Mouse (Mus musculus): ENCODE measurements around the gene Trpm8. TPM values are rescaled to one million over a fixed set of nuclear protein-coding genes. Genes with fewer than 3 reads are reported as not detected.

The Trpm8 gene
- polyA plus RNA-seq, 1 experiment from 2014 or later: not detected

GRCm38 (mm10) chr1:88288789-88289127 lies 11.3 kb downstream of the Trpm8 start:
- no peaks in the 10 kb centered on the region for H3K36me3 ChIP-seq
- WGBS: 75% methylated on average over 3 of the region's 3 CpGs
- H3K4me2 ChIP-seq (replicated peaks): no peak overlapping the region
- H3K4me3 ChIP-seq: no peak overlapping the region
- H3K4me1 ChIP-seq: no peaks in the 10 kb centered on the region
- H3K27me3 ChIP-seq: no peaks in the 10 kb centered on the region
- H3K9me3 ChIP-seq: peaks cover 70% of the 10 kb centered on the region
- H3K27ac ChIP-seq: no peak overlapping the region
- H3K9ac ChIP-seq: no peak overlapping the region
- no peak for ATAC-seq (ENCODE audit: insufficient number of reproducible peaks, insufficient read depth, low FRiP score, low TSS enrichment)

- Histone ChIP-seq H3K4me2 (replicated peaks) (no peak overlapping the region), H3K4me1 (no peaks in the 10 kb centered on the region), H3K27ac (no peak overlapping the region), H3K9ac (no peak overlapping the region), H3K9me3 (peaks cover 66% of the 10 kb centered on the region), H3K36me3 (no peaks in the 10 kb centered on the region), H3K4me3 (no peak overlapping the region), H3K27me3 (no peaks in the 10 kb centered on the region)
- ATAC-seq (ENCODE audit: insufficient number of reproducible peaks, insufficient read depth, low FRiP score, low TSS enrichment): no peak
- 44% methylated on average over 2 of the region's 2 CpGs for WGBS
Observed at GRCm38 (mm10) chr1:88289152-88289551, 11.7 kb downstream of the Trpm8 start.

- 41% methylated on average over 4 of the region's 4 CpGs for WGBS
- H3K4me1 ChIP-seq: no peaks in the 10 kb centered on the region
- no peak overlapping the region for H3K4me2 ChIP-seq (replicated peaks)
- no peak overlapping the region for H3K9ac ChIP-seq
- H3K27ac ChIP-seq: no peak overlapping the region
- no peak for ATAC-seq (ENCODE audit: insufficient number of reproducible peaks, insufficient read depth, low FRiP score, low TSS enrichment)
- no peaks in the 10 kb centered on the region for H3K36me3 ChIP-seq
- no peaks in the 10 kb centered on the region for H3K27me3 ChIP-seq
- H3K9me3 ChIP-seq: peaks cover 64% of the 10 kb centered on the region
- no peak overlapping the region for H3K4me3 ChIP-seq
Observed at GRCm38 (mm10) chr1:88289917-88290316, 12.5 kb downstream of the Trpm8 start.

GRCm38 (mm10) chr1:88290511-88290910 lies 13.1 kb downstream of the Trpm8 start:
- no peaks in the 10 kb centered on the region for H3K36me3 ChIP-seq
- H3K9ac ChIP-seq: no peak overlapping the region
- H3K4me2 ChIP-seq (replicated peaks): no peak overlapping the region
- no peak overlapping the region for H3K27ac ChIP-seq
- H3K4me3 ChIP-seq: no peak overlapping the region
- H3K4me1 ChIP-seq: no peaks in the 10 kb centered on the region
- 67% methylated on average over 1 of the region's 1 CpGs for WGBS
- peaks cover 60% of the 10 kb centered on the region for H3K9me3 ChIP-seq
- ATAC-seq (ENCODE audit: insufficient number of reproducible peaks, insufficient read depth, low FRiP score, low TSS enrichment): no peak
- no peaks in the 10 kb centered on the region for H3K27me3 ChIP-seq

- Histone ChIP-seq H3K9me3 (peaks cover 57% of the 10 kb centered on the region), H3K27ac (no peak overlapping the region), H3K4me2 (replicated peaks) (no peak overlapping the region), H3K27me3 (no peaks in the 10 kb centered on the region), H3K4me1 (no peaks in the 10 kb centered on the region), H3K9ac (no peak overlapping the region), H3K36me3 (no peaks in the 10 kb centered on the region), H3K4me3 (no peak overlapping the region)
- ATAC-seq (ENCODE audit: insufficient number of reproducible peaks, insufficient read depth, low FRiP score, low TSS enrichment): no peak
- 60% methylated on average over 3 of the region's 3 CpGs for WGBS
Observed at GRCm38 (mm10) chr1:88291409-88292005, 14.0 kb downstream of the Trpm8 start.

- no peak for ATAC-seq (ENCODE audit: insufficient number of reproducible peaks, insufficient read depth, low FRiP score, low TSS enrichment)
- no peak overlapping the region for H3K4me2 ChIP-seq (replicated peaks)
- WGBS: 52% methylated on average over 2 of the region's 2 CpGs
Observed at GRCm38 (mm10) chr1:88292057-88292456, 14.6 kb downstream of the Trpm8 start.

GRCm38 (mm10) chr1:88294650-88295049 lies 17.2 kb downstream of the Trpm8 start:
- no peak overlapping the region for H3K4me3 ChIP-seq
- H3K9ac ChIP-seq: no peak overlapping the region
- H3K27ac ChIP-seq: no peak overlapping the region
- H3K27me3 ChIP-seq: no peaks in the 10 kb centered on the region
- H3K36me3 ChIP-seq: no peaks in the 10 kb centered on the region
- no peak for ATAC-seq (ENCODE audit: insufficient number of reproducible peaks, insufficient read depth, low FRiP score, low TSS enrichment)
- H3K4me1 ChIP-seq: no peaks in the 10 kb centered on the region
- 21% methylated on average over 1 of the region's 1 CpGs for WGBS
- peaks cover 56% of the 10 kb centered on the region for H3K9me3 ChIP-seq
- no peak overlapping the region for H3K4me2 ChIP-seq (replicated peaks)

More at GRCm38 (mm10) chr1:88292057-88292456, 14.6 kb downstream of the Trpm8 start:
- Histone ChIP-seq H3K36me3 (no peaks in the 10 kb centered on the region), H3K9me3 (peaks cover 52% of the 10 kb centered on the region), H3K9ac (no peak overlapping the region), H3K4me1 (no peaks in the 10 kb centered on the region), H3K27me3 (no peaks in the 10 kb centered on the region), H3K4me3 (no peak overlapping the region), H3K27ac (no peak overlapping the region)

- no peaks in the 10 kb centered on the region for H3K27me3 ChIP-seq
- no peaks in the 10 kb centered on the region for H3K4me1 ChIP-seq
- no peaks in the 10 kb centered on the region for H3K36me3 ChIP-seq
- no peak for ATAC-seq (ENCODE audit: insufficient number of reproducible peaks, insufficient read depth, low FRiP score, low TSS enrichment)
- H3K4me2 ChIP-seq (replicated peaks): no peak overlapping the region
- WGBS: 75% methylated on average over 4 of the region's 4 CpGs
- H3K27ac ChIP-seq: no peak overlapping the region
- H3K4me3 ChIP-seq: no peak overlapping the region
- H3K9me3 ChIP-seq: peaks cover 57% of the 10 kb centered on the region
- no peak overlapping the region for H3K9ac ChIP-seq
Observed at GRCm38 (mm10) chr1:88296171-88296920, 18.9 kb downstream of the Trpm8 start.

- Histone ChIP-seq H3K4me2 (replicated peaks) (no peak overlapping the region), H3K36me3 (no peaks in the 10 kb centered on the region), H3K9me3 (peaks cover 60% of the 10 kb centered on the region), H3K27me3 (no peaks in the 10 kb centered on the region), H3K9ac (no peak overlapping the region), H3K4me3 (no peak overlapping the region), H3K4me1 (no peaks in the 10 kb centered on the region), H3K27ac (no peak overlapping the region)
- ATAC-seq (ENCODE audit: insufficient number of reproducible peaks, insufficient read depth, low FRiP score, low TSS enrichment): no peak
- 66% methylated on average over 7 of the region's 7 CpGs for WGBS
Observed at GRCm38 (mm10) chr1:88297480-88298258, 20.2 kb downstream of the Trpm8 start.

- H3K36me3 ChIP-seq: no peaks in the 10 kb centered on the region
- H3K4me2 ChIP-seq (replicated peaks): no peak overlapping the region
- H3K27ac ChIP-seq: no peak overlapping the region
- 57% methylated on average over 4 of the region's 4 CpGs for WGBS
- no peaks in the 10 kb centered on the region for H3K4me1 ChIP-seq
- no peak overlapping the region for H3K4me3 ChIP-seq
- H3K9me3 ChIP-seq: peaks cover 68% of the 10 kb centered on the region
- no peak for ATAC-seq (ENCODE audit: insufficient number of reproducible peaks, insufficient read depth, low FRiP score, low TSS enrichment)
- no peak overlapping the region for H3K9ac ChIP-seq
- H3K27me3 ChIP-seq: no peaks in the 10 kb centered on the region
Observed at GRCm38 (mm10) chr1:88298686-88299528, 21.4 kb downstream of the Trpm8 start.

GRCm38 (mm10) chr1:88299529-88299945 lies 22.1 kb downstream of the Trpm8 start:
- peaks cover 70% of the 10 kb centered on the region for H3K9me3 ChIP-seq

More at GRCm38 (mm10) chr1:88299529-88299945, 22.1 kb downstream of the Trpm8 start:
- Histone ChIP-seq H3K27ac (no peak overlapping the region), H3K4me3 (no peak overlapping the region), H3K36me3 (no peaks in the 10 kb centered on the region), H3K27me3 (no peaks in the 10 kb centered on the region), H3K4me1 (no peaks in the 10 kb centered on the region), H3K4me2 (replicated peaks) (no peak overlapping the region), H3K9ac (no peak overlapping the region)
- 81% methylated on average over 2 of the region's 2 CpGs for WGBS
- ATAC-seq (ENCODE audit: insufficient number of reproducible peaks, insufficient read depth, low FRiP score, low TSS enrichment): no peak

All from embryonic facial prominence, embryonic 12.5 days (tissue).